Mouse (Mus musculus) left cerebral cortex, adult 9 months (tissue): ENCODE measurements at regions not wholly inside any gene's neighbourhood (a gene's known extent, or its start where the extent isn't known, plus 50 kb on each side); places are given as distances from the start of the nearest gene placed in this dataset.
A peak's percentile ranks its signal among the peaks of the same experiment; 100 is the strongest.
"Not testable (repeated sequence)": the region's sequence is repeated elsewhere in the genome, so short reads cannot be mapped to it uniquely, and the experiment has no call there.

Experiments used
- DNase-seq, 2 experiments: peaks; one replicate each; pipeline ENCODE4 v3.0.0; 2022; ENCODE audit warnings: low spot score in 2 of 2

GRCm38 (mm10) chr12:63805458-63805857, 669.0 kb downstream of the Fscb start:
- DNase-seq: no peak

- DNase-seq: no peak
Observed at GRCm38 (mm10) chr12:63804008-63804407, 670.5 kb downstream of the Fscb start.

- peak; percentile 23 to 46 for DNase-seq
Observed at GRCm38 (mm10) chr12:63791667-63792066, 682.8 kb downstream of the Fscb start.

- DNase-seq: no peak
Observed at GRCm38 (mm10) chr12:63777874-63778273, 696.6 kb downstream of the Fscb start.

GRCm38 (mm10) chr12:63761073-63761472, 713.4 kb downstream of the Fscb start:
- DNase-seq: not testable (repeated sequence)
